Mouse (Mus musculus) G1E (cell line): ENCODE results near the gene Zbtb8a.

Experiments used
- CTCF ChIP-seq: IDR thresholded peaks from 2 replicates; pipeline ENCODE4 v1.5.1; 2012; ENCODE audit warnings: low read depth, low read length, inconsistent platforms, mixed read lengths
- GATA1 ChIP-seq: IDR thresholded peaks from 2 replicates; pipeline ENCODE4 v1.6.1; 2012; ENCODE audit warnings: borderline replicate concordance, low read length, inconsistent platforms, mixed read lengths
- GATA2 ChIP-seq: IDR thresholded peaks from 2 replicates; pipeline ENCODE4 v1.6.1; 2012; ENCODE audit warnings: low read depth, low read length, inconsistent platforms, borderline replicate concordance
- POLR2AphosphoS5 ChIP-seq: IDR thresholded peaks from 2 replicates; pipeline ENCODE4 v1.6.1; 2012; ENCODE audit warnings: low read depth, low read length, inconsistent platforms; ENCODE audit not compliant: insufficient replicate concordance
- TAL1 ChIP-seq: conservative IDR thresholded peaks from 2 replicates; pipeline ENCODE4 v1.6.1; 2012; ENCODE audit warnings: low read depth, low read length, inconsistent platforms, mixed read lengths

DNA sequence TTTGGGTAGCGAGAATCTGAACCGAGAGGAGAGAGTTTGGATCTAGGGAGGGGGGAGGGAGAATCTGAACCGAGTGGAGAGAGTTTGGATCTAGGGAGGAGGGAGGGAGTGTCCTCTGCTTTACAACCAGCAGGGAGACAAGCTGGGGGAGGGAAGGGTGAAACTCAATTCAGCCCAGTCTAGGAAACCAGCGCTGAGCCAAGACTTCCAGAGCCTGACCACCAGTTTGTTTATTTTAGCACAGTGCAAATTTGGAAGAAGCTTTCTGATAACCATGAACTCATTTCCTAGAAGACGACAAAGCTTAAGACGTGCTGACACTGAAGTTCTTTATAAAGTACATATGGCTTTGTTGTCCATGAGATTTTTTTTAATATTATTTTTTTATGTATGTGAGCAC is 6.5 kb upstream of the Zbtb8a start:
- TF ChIP-seq CTCF (no peak), POLR2AphosphoS5 (no peak), GATA1 (no peak), GATA2 (no peak), TAL1 (no peak)
